Mouse (Mus musculus): ENCODE measurements around the gene Sobp.

Gene Sobp

GRCm38 (mm10) chr10:43035579-43035978 is 138.8 kb downstream of the Sobp start:
- in situ Hi-C loops (cut with MboI, MseI), result no loop called here

GRCm38 (mm10) chr10:43034811-43035210 is 139.5 kb downstream of the Sobp start:
- in situ Hi-C loops (cut with MboI, MseI), result no loop called here

- in situ Hi-C loops (cut with MboI, MseI), result no loop called here
These were observed 140.7 kb downstream of the Sobp start for GRCm38 (mm10) chr10:43033481-43034248.

DNA sequence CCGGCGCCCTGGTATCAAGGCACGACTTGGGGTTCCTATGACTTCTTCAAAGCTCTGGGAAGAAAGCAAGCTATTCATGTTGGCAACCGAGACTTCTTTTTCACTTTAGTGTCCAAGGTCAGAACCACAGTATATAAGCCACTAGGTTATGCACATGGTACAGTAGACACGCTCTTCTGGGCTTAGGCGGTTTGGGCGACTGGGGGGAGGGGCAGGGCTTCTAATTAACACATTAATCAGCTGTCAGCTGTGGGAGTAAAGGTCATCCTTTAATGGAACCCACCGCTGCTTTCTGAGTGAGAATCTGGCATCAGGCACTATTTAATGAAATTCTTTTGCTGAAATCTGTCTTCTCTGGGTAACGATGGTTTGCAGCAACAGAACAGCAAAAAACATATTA is 147.3 kb downstream of the Sobp start:
- in situ Hi-C loops (cut with MboI, MseI), result no loop called here

DNA sequence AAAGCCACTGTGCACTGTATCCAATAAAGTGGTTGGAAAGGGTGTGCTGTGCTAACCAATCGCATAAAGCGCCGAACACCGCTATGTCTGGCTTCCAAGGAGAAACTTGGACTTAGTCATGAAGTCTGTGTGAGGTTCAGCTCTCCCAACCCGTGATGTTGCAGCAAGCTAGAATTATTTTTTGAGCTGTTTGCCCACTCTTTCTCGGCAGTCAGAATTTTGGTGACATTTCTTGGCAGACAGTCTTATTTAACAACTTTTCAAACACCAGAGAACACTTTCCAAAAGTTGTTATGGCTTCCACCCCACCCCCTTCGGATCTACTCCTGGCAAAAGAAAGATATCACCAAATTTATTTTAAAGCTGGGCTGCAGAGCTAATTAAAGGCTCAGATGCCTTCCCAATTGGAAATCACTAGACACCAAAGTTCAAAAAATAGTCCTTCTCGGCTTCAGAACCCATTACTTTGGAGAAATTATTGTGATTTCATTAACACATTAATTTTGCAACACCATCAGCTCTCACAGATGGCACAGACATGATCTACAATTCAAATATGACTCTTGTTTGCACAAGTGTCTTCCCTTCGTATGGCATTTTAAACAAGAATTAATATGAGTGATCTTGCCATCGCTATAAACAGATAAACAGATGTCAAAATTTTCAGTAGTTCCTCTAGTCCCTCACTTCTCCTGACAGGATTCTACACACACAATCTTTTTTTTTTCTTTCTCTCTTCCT is 150.7 kb downstream of the Sobp start:
- in situ Hi-C loops (cut with MboI, MseI), result no loop called here

GRCm38 (mm10) chr10:43022190-43022761 is 152.1 kb downstream of the Sobp start:
- in situ Hi-C loops (cut with MboI, MseI), result no loop called here

DNA sequence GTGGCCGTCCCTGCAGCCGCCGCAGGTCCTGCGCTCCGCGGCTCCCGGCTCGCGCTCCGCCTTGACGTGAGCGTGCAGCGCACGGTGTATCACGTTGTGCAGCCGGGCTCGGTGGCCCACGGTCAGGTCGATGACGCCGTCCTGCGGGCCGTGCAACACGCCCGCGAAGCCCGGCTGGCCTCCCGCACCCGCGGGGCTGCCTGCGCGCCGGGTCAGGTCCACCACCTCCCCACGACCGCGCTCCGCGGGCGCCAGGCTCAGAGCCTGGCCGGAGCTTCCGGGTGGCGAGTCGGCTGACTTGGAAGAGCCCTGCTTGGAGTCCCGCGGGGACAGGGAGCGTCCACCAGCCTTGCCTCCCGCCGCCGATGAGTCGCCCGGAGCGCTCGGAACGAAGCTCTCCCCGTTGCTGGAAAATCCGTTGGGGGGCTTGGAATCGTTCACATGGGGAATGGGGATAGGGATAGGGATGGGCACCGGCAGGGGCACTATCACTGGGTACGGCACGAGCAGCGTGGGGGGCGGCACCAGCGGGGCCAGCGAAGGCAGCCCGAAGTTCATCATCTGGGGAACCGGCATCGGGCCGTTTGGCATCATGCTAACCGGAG is 152.7 kb downstream of the Sobp start:
- in situ Hi-C loops (cut with MboI, MseI), result no loop called here

GRCm38 (mm10) chr10:43021017-43021416 is 153.3 kb downstream of the Sobp start:
- in situ Hi-C loops (cut with MboI, MseI), result no loop called here

- in situ Hi-C loops (cut with MboI, MseI), result loop anchor here (10.0 kb wide), 1 partner anchor 870 kb away; no protein-coding TSS in a partner anchor
These were observed 159.5 kb downstream of the Sobp start for GRCm38 (mm10) chr10:43014782-43015181.

DNA sequence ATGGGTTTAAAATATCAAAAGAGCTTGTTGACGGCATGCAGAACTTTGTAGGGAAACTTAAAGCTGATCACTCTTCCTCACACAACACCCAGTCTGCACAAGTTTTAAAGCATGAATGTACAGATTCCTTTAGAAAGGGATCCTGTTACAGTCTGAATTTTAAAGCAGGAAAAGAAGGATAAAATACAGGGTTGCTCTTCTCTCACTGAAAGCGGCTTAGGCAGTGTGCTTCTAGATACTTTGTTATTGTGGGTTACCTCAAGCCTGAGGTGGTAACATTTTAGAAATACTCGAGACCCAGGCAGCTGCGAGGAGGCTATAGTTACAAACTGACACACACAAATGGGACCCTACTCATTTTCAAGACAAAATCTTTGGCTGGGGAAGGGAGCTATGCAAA is 160.0 kb downstream of the Sobp start:
- in situ Hi-C loops (cut with MboI, MseI), result loop anchor here (10.0 kb wide), 1 partner anchor 870 kb away; no protein-coding TSS in a partner anchor

DNA sequence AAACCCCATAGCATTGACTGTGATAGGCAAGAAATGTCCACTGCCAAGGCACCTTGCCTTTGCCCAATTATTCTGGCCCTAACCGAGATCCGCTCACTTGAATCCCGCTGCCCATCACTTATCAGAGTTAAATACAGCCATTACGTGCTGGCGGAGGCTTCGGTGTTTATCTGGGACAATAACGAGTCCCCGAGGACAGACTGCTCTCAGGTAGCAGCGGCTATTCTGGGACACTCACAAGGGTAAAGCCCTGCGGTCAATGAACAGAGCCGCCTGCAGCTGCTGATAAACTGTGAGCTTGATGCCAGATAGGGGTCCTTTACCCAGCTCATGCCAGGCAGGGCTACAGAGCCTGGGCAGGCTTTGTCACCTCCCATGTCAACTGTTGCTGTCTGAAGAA is 166.2 kb downstream of the Sobp start:
- in situ Hi-C loops (cut with MboI, MseI), result no loop called here

- in situ Hi-C loops (cut with MboI, MseI), result no loop called here
These were observed 167.8 kb downstream of the Sobp start for GRCm38 (mm10) chr10:43006534-43006933.

DNA sequence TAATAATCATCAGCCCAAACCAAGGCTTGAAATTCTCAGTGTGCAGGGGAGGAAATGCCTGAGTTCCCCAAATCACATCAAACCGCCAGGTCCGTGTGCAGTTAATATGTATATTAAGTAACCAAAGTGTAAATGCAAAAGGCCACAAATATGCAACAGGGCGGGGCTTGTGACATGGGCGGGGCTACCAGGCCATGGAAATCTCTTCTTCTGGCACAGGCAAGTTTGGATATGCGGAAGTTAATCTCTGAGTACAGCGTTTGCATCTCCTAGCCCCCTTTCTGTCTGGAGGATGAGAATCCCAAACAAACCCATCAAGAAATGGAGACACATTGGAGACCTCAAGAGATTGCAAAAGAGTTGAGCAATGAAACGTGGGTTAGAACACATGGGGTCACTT is 168.7 kb downstream of the Sobp start:
- in situ Hi-C loops (cut with MboI, MseI), result no loop called here

GRCm38 (mm10) chr10:43005031-43005430 is 169.3 kb downstream of the Sobp start:
- in situ Hi-C loops (cut with MboI, MseI), result no loop called here

GRCm38 (mm10) chr10:43004174-43004734 is 170.1 kb downstream of the Sobp start:
- in situ Hi-C loops (cut with MboI, MseI), result no loop called here

DNA sequence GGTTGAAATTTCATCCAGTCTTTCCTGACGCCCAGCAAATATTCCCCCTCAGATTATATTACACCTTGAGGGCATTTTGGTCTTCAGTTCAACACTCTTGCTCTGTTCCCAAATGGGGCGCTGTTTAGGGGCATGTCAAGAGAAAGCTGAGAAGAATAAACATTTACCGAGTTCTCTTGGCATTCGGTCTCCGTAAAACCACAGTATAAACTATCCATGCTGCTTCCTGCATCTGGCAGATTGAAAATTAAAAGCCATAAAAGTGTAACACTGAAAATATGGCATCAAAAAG is 170.9 kb downstream of the Sobp start:
- in situ Hi-C loops (cut with MboI, MseI), result no loop called here

- in situ Hi-C loops (cut with MboI, MseI), result no loop called here
These were observed 171.4 kb downstream of the Sobp start for GRCm38 (mm10) chr10:43002721-43003465.

GRCm38 (mm10) chr10:43002066-43002678 is 172.2 kb downstream of the Sobp start:
- in situ Hi-C loops (cut with MboI, MseI), result no loop called here

DNA sequence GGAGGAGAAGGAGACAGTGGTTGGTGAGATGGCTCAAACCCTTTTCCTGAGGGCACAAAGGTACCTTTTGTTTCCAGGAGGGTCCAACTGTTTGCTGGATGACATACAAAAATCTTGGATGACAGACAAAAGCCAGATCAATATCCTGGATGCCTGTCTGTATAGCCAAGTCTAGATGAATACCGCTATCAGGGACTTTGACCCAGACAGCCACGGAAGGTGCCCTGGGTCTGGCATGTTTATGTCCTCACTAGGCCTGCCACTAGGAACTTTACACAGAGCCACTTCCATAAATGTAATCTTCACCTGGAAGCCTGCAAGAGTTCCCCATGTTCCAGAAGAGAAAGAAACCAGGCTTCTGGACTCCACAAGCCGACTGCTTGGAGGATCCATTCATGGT is 172.9 kb downstream of the Sobp start:
- in situ Hi-C loops (cut with MboI, MseI), result no loop called here

- in situ Hi-C loops (cut with MboI, MseI), result no loop called here
These were observed 175.0 kb downstream of the Sobp start for GRCm38 (mm10) chr10:42999324-42999723.

- in situ Hi-C loops (cut with MboI, MseI), result no loop called here
These were observed 177.1 kb downstream of the Sobp start for GRCm38 (mm10) chr10:42997278-42997677.
